Mouse (Mus musculus): Measurements from ENCODE around the gene Dmwd. TPM values are rescaled to one million over a fixed set of nuclear protein-coding genes. Genes with fewer than 3 reads are reported as not detected.

Dmwd gene
- polyA plus RNA-seq, 1 experiment from 2014 or later, result 23.6 TPM

DNA sequence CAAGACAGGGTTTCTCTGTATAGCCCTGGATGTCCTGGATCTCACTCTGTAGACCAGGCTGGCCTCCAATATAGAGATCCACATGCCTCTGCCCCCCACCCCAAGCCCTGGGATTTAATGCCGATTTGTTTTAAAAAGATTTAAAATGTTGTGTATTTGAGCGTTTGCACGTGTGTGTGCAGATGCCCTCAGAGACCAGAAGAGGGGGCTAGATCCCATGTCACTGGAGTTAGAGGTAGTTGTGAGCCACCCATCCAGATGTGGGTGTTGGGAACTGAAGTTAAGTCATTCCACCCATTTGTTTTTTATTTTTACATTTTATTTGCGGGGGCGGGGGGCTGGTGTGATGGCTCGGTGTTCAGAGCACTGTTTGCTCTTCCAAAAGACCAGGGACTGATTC is 1.5 kb upstream of the Dmwd start:
- H3K9ac ChIP-seq, result no peak overlapping the region
- WGBS, result 92% methylated on average over 6 of the region's 6 CpGs
- H3K4me2 ChIP-seq (replicated peaks), result no peak overlapping the region
- no peaks in the 10 kb centered on the region for H3K27me3 ChIP-seq
- H3K36me3 ChIP-seq, result peaks cover 17% of the 10 kb centered on the region
- no peak overlapping the region for H3K27ac ChIP-seq
- no peak for ATAC-seq (ENCODE audit: low FRiP score)
- no peaks in the 10 kb centered on the region for H3K9me3 ChIP-seq (replicated peaks)
- H3K4me3 ChIP-seq, result no peak overlapping the region
- peaks cover 20% of the 10 kb centered on the region for H3K4me1 ChIP-seq

GRCm38 (mm10) chr7:19075231-19075630 is 796 bp upstream of the Dmwd start:
- WGBS, result 56% methylated on average over 5 of the region's 5 CpGs
- Histone ChIP-seq H3K9ac (no peak overlapping the region), H3K9me3 (replicated peaks) (no peaks in the 10 kb centered on the region), H3K27ac (peak overlapping the region; percentile 71), H3K36me3 (peaks cover 24% of the 10 kb centered on the region), H3K27me3 (no peaks in the 10 kb centered on the region), H3K4me2 (replicated peaks) (peak overlapping the region; percentile 49), H3K4me1 (peaks cover 20% of the 10 kb centered on the region), H3K4me3 (peak overlapping the region; percentile 98)
- ATAC-seq (ENCODE audit: low FRiP score), result peak; percentile 1; the same call in 1 of the 2 replicates

DNA sequence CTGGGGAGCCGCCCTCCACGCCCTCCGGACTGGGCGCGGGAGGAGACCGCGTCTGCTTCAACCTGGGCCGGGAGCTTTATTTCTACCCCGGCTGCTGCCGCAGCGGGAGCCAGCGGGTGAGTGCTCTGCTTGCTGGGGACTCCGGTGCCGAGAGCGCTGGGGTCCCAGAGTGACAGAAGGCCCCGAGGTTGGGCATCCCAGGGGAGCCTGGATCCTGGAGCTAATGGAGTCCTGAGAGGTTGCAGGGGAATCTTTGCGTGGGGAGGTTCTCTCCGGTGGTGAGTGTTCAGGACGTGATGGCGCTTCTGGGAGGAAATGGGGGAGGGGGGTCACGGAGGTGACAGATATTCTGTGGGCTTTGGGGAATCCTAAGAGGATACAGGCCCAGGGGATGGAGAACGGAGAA is 562 bp downstream of the Dmwd start:
- H3K27me3 ChIP-seq, result no peaks in the 10 kb centered on the region
- H3K9ac ChIP-seq, result peak overlapping the region; percentile 95
- H3K4me3 ChIP-seq, result peak overlapping the region; percentile 98
- peak overlapping the region; percentile 96 for H3K4me2 ChIP-seq (replicated peaks)
- H3K27ac ChIP-seq, result peak overlapping the region; percentile 71; the same call in 1 of the 2 replicates
- no peaks in the 10 kb centered on the region for H3K9me3 ChIP-seq (replicated peaks)
- WGBS, result under 1% methylated on average over 22 of the region's 22 CpGs
- no peak for ATAC-seq (ENCODE audit: low FRiP score)
- H3K4me1 ChIP-seq, result peaks cover 22% of the 10 kb centered on the region
- H3K36me3 ChIP-seq, result peaks cover 38% of the 10 kb centered on the region

- H3K4me2 ChIP-seq (replicated peaks), result peak overlapping the region; percentile 96
- H3K4me1 ChIP-seq, result peaks cover 31% of the 10 kb centered on the region
- peaks cover 50% of the 10 kb centered on the region for H3K36me3 ChIP-seq
- no peaks in the 10 kb centered on the region for H3K27me3 ChIP-seq
- peak overlapping the region; percentile 95 for H3K9ac ChIP-seq
- peak overlapping the region; percentile 98 for H3K4me3 ChIP-seq
- H3K27ac ChIP-seq, result no peak overlapping the region
- no peaks in the 10 kb centered on the region for H3K9me3 ChIP-seq (replicated peaks)
- no peak for ATAC-seq (ENCODE audit: low FRiP score)
- 78% methylated on average over 14 of the region's 14 CpGs for WGBS
These were observed 1.7 kb downstream of the Dmwd start for GRCm38 (mm10) chr7:19077761-19078160.

DNA sequence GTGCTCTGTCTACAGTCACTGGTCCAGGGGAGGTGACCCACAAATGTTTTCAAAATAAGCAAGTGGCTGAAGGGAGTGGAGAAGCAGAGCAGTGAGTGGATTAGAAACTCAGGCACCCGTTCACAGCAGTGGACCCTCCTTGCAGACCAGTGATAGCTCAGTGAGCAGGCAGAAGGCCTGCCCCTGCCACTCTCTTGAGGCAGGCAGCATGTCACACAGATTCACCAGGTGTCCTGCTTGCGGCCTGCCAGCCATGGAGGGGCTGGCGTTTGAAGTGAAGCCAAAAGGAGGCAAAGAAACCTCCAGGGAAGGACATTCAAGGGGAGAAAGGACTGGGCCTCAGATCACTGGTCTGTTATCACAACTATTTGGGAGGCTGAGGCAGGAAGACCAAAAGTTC is 2.7 kb downstream of the Dmwd start:
- no peaks in the 10 kb centered on the region for H3K9me3 ChIP-seq (replicated peaks)
- H3K4me3 ChIP-seq, result no peak overlapping the region
- ATAC-seq (ENCODE audit: low FRiP score), result no peak
- 81% methylated on average over 3 of the region's 3 CpGs for WGBS
- no peak overlapping the region for H3K4me2 ChIP-seq (replicated peaks)
- H3K9ac ChIP-seq, result no peak overlapping the region
- H3K4me1 ChIP-seq, result peaks cover 40% of the 10 kb centered on the region
- peaks cover 56% of the 10 kb centered on the region for H3K36me3 ChIP-seq
- H3K27ac ChIP-seq, result no peak overlapping the region
- H3K27me3 ChIP-seq, result no peaks in the 10 kb centered on the region

GRCm38 (mm10) chr7:19080451-19080950 is 4.5 kb downstream of the Dmwd start:
- no peak overlapping the region for H3K9ac ChIP-seq
- no peak overlapping the region for H3K4me2 ChIP-seq (replicated peaks)
- WGBS, result 87% methylated on average over 19 of the region's 19 CpGs
- peaks cover 63% of the 10 kb centered on the region for H3K36me3 ChIP-seq
- H3K4me1 ChIP-seq, result peaks cover 54% of the 10 kb centered on the region
- H3K9me3 ChIP-seq (replicated peaks), result no peaks in the 10 kb centered on the region
- peaks cover 5% of the 10 kb centered on the region for H3K27me3 ChIP-seq
- H3K4me3 ChIP-seq, result no peak overlapping the region
- ATAC-seq (ENCODE audit: low FRiP score), result no peak
- no peak overlapping the region for H3K27ac ChIP-seq

GRCm38 (mm10) chr7:19082171-19082570 is 6.1 kb downstream of the Dmwd start:
- H3K27ac ChIP-seq, result no peak overlapping the region
- peaks cover 5% of the 10 kb centered on the region for H3K27me3 ChIP-seq
- H3K4me1 ChIP-seq, result peaks cover 53% of the 10 kb centered on the region
- H3K9ac ChIP-seq, result no peak overlapping the region
- H3K36me3 ChIP-seq, result peaks cover 65% of the 10 kb centered on the region
- ATAC-seq (ENCODE audit: low FRiP score), result no peak
- no peaks in the 10 kb centered on the region for H3K9me3 ChIP-seq (replicated peaks)
- H3K4me3 ChIP-seq, result no peak overlapping the region
- WGBS, result 80% methylated on average over 4 of the region's 4 CpGs
- H3K4me2 ChIP-seq (replicated peaks), result no peak overlapping the region

- H3K4me2 ChIP-seq (replicated peaks), result no peak overlapping the region
- 0 out of 2 replicates have a peak overlapping the region, but pooled peaks have one; percentile 4 for H3K27ac ChIP-seq
- peaks cover 71% of the 10 kb centered on the region for H3K36me3 ChIP-seq
- ATAC-seq (ENCODE audit: low FRiP score), result no peak
- WGBS, result 65% methylated on average over 6 of the region's 6 CpGs
- peaks cover 44% of the 10 kb centered on the region for H3K4me1 ChIP-seq
- no peak overlapping the region for H3K9ac ChIP-seq
- no peaks in the 10 kb centered on the region for H3K9me3 ChIP-seq (replicated peaks)
- H3K4me3 ChIP-seq, result no peak overlapping the region
- peaks cover 5% of the 10 kb centered on the region for H3K27me3 ChIP-seq
These were observed 7.1 kb downstream of the Dmwd start for GRCm38 (mm10) chr7:19083096-19083495.

GRCm38 (mm10) chr7:19083701-19084100 is 7.7 kb downstream of the Dmwd start, which contains the start of gene Dmpk:
TSS of gene Dmpk (plus strand) at chr7:19083849.
- no peak within 1 kb of the TSS for H3K4me3 ChIP-seq
- H3K9me3 ChIP-seq (replicated peaks), result no peaks in the 10 kb centered on the region
- H3K4me2 ChIP-seq (replicated peaks), result no peak within 1 kb of the TSS
- peaks cover 42% of the 10 kb centered on the region for H3K4me1 ChIP-seq
- no peak within 1 kb of the TSS for H3K9ac ChIP-seq
- 46% methylated on average over 10 of the region's 10 CpGs for WGBS
- peaks cover 71% of the 10 kb centered on the region for H3K36me3 ChIP-seq
- peaks cover 5% of the 10 kb centered on the region for H3K27me3 ChIP-seq
- no peak for ATAC-seq (ENCODE audit: low FRiP score)
- H3K27ac ChIP-seq, result 0 out of 2 replicates have a peak within 1 kb of the TSS, but pooled peaks have one; percentile 4

- H3K4me1 ChIP-seq, result peaks cover 42% of the 10 kb centered on the region
- peaks cover 65% of the 10 kb centered on the region for H3K36me3 ChIP-seq
- H3K9ac ChIP-seq, result no peak overlapping the region
- 79% methylated on average over 6 of the region's 6 CpGs for WGBS
- H3K4me3 ChIP-seq, result no peak overlapping the region
- H3K27me3 ChIP-seq, result peaks cover 5% of the 10 kb centered on the region
- H3K4me2 ChIP-seq (replicated peaks), result no peak overlapping the region
- ATAC-seq (ENCODE audit: low FRiP score), result no peak
- H3K27ac ChIP-seq, result no peak overlapping the region
- H3K9me3 ChIP-seq (replicated peaks), result no peaks in the 10 kb centered on the region
These were observed 8.3 kb downstream of the Dmwd start for GRCm38 (mm10) chr7:19084277-19084771.

DNA sequence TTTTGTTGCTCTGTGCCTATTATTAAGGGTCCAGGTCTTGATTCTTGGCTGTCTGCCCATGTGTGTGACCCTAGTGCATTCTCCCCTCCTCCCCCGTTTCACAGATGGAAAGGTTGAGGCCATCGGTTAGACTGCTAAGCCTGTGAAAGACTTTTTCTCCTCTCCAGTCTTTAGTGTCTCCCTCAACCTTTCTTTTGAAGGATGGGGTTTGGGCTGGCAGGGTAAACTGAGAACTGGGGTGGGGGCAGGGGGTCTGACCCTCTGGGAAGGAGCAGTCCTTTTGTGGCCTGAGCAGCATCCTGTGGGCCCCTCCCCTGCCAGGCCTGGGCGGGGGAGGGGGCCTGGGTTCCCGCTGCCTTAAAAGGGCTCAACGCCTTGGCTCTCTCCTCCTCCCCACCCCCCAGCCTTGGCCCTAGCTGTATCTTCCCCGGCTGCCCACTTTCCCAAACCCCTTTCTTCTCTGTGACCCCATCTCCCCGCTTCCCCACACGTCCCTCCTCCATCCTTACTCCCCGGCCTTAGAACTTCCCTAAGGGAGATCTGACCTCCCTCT is 9.0 kb downstream of the Dmwd start:
- ATAC-seq (ENCODE audit: low FRiP score), result no peak
- peaks cover 62% of the 10 kb centered on the region for H3K36me3 ChIP-seq
- H3K27ac ChIP-seq, result no peak overlapping the region
- no peak overlapping the region for H3K4me3 ChIP-seq
- no peak overlapping the region for H3K4me2 ChIP-seq (replicated peaks)
- peaks cover 5% of the 10 kb centered on the region for H3K27me3 ChIP-seq
- no peak overlapping the region for H3K9ac ChIP-seq
- 27% methylated on average over 9 of the region's 9 CpGs for WGBS
- no peaks in the 10 kb centered on the region for H3K9me3 ChIP-seq (replicated peaks)
- peaks cover 42% of the 10 kb centered on the region for H3K4me1 ChIP-seq

DNA sequence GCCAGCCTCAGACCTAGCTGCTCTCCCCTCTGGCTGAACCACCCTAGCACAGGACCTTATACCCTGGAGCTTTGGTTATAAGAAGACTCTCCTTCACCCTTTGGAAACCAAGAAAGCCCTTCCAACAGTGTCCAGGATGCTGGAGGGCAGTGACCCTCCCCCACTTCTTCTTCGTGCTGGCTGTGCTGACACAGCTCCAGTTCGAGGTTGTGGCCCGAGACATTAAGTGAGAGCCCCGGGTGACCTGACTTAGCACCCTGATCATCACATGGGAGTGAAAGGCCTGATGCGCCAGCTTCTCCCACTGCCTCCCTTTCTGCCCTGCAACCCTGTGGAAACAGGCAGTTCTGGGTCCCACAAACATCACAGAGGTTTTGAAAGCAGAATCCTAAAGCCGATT is 9.5 kb downstream of the Dmwd start:
- Histone ChIP-seq H3K4me2 (replicated peaks) (no peak overlapping the region), H3K36me3 (peaks cover 58% of the 10 kb centered on the region), H3K4me3 (no peak overlapping the region), H3K4me1 (peaks cover 42% of the 10 kb centered on the region), H3K27ac (no peak overlapping the region), H3K9ac (no peak overlapping the region), H3K27me3 (peaks cover 9% of the 10 kb centered on the region), H3K9me3 (replicated peaks) (no peaks in the 10 kb centered on the region)
- 12% methylated on average over 6 of the region's 6 CpGs for WGBS
- ATAC-seq (ENCODE audit: low FRiP score), result no peak

DNA sequence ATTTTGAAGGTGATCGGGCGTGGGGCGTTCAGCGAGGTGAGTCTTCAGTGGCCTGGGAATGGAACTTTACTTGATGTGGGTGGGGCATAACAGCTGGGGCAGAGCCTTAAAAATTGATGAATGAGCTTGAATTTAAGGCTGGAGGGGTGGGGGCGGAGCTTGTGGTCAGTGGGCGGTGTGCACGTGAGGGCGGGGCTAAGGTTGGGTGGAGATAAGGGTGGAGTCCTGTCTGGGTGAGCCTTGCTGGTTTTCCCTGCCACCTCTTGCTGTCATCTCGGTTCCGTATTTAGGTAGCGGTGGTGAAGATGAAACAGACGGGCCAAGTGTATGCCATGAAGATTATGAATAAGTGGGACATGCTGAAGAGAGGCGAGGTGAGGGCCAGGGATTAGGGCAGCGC is 10.0 kb downstream of the Dmwd start:
- H3K27ac ChIP-seq, result no peak overlapping the region
- WGBS, result 15% methylated on average over 14 of the region's 14 CpGs
- H3K36me3 ChIP-seq, result peaks cover 57% of the 10 kb centered on the region
- no peak for ATAC-seq (ENCODE audit: low FRiP score)
- peaks cover 15% of the 10 kb centered on the region for H3K27me3 ChIP-seq
- no peak overlapping the region for H3K9ac ChIP-seq
- H3K4me2 ChIP-seq (replicated peaks), result no peak overlapping the region
- no peak overlapping the region for H3K4me3 ChIP-seq
- peaks cover 42% of the 10 kb centered on the region for H3K4me1 ChIP-seq
- no peaks in the 10 kb centered on the region for H3K9me3 ChIP-seq (replicated peaks)

All from hindbrain, embryonic 12.5 days (tissue).